Mouse (Mus musculus): Measurements from ENCODE around the gene Klhdc10. TPM values are rescaled to one million over a fixed set of nuclear protein-coding genes. Genes with fewer than 3 reads are reported as not detected.

The Klhdc10 gene
- total RNA-seq, 2 experiments from 2014 or later, result 31.9 to 57.6 TPM

DNA sequence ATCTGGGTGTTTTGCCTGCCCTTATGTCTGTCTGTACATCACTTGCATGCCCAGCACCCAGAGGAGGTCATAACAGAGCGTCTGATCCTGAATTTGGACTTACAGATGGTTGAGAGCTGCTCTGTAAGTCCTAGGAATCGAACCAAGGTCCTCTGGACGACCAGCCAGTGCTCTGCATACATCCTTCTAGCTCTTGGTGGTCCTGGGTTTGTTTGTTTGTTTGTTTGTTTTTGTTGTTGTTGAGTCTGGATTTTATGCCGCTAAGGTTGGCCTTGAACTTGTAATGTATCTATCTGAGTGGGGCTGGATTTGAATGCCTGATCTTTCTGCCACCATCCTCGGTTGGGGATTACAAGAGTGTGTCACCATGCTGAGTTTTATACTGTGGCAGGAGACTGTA, 1.5 kb upstream of the Klhdc10 start:
- no peak for ATAC-seq (replicated peaks; ENCODE audit: poor library complexity, severe bottlenecking)

DNA sequence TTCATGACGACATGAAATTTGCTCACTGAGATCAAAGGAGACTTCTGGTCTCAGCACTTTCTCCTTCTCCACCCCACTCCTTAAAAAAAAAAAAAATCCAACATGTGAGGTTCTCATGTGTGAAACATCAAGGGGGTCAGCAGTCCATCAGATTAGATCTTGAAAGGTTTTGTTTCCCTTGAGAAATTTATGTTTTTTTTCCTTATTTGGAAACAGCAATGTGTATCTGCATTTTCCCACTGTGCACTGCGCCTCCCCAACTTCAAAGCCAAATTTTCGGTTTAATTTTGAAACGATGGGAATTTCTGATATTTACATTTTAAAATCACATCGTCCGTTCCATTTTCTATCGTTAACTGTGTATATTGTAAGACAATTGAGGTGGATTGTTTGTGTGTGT, 952 bp upstream of the Klhdc10 start:
- no peak for ATAC-seq (replicated peaks; ENCODE audit: poor library complexity, severe bottlenecking)

DNA sequence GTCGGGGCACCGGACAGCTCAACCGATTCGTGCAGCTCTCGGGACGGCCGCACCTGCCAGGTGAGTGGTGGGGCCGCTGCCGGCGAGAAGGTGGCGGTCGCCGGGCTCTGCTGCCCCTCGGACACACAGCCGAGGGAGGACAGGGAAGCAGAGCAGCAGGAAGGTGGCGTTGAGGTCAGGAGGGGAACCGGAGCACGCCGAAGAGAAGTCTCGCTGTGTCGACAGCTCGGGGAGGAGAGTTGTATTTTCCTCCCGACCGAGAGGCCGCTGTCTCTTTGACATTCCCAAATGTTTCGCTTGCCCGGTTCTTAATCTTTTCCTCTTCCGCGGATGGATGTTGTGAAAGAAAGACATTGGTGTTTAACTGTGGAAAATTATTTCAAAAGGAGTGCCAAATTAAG, 423 bp downstream of the Klhdc10 start:
- 0 out of 2 replicates have a peak, but pooled peaks have one; percentile 13 for ATAC-seq (replicated peaks; ENCODE audit: poor library complexity, severe bottlenecking)

DNA sequence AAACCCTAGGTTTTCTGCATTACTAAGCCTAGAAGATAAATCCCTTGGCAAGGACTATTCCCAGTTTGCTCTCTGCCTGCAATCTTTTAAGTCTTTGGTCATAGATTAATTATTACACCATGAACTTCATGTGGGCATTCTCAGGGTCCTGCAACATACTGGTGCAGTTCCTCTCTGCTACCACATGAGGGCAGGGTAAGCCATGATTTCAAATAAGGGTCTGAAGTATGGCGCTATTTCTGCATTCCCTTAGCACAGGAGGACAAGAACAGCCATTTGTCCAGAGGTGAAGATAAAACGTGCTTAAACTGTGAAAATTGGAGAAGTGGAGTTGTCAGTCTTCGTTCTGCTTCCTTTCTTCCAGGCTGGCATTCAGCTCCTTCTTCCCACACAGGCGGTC, 1.8 kb downstream of the Klhdc10 start:
- peak; percentile 69 for ATAC-seq (replicated peaks; ENCODE audit: poor library complexity, severe bottlenecking)

DNA sequence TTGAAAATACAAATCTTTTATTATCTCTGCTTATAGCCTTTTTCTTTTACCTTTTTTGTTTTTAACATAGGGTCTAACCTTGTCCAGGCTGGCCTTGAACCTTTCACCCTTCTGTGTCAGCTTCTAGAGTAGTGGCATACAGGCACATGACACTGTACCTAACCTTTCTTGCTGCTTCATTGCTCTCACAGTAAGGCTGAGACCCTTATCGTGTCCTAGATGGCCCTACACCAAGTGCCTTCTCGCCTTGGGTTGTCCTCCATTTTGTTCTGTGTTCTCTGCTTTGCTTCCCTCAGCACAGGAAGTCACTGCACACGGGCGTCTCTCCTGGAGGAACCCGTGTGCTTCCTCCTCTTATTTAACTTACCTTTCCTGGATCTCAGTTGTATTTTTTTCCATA, 3.0 kb downstream of the Klhdc10 start:
- ATAC-seq (replicated peaks; ENCODE audit: poor library complexity, severe bottlenecking), result no peak

- no peak for ATAC-seq (replicated peaks; ENCODE audit: poor library complexity, severe bottlenecking)
Measured at GRCm38 (mm10) chr6:30408276-30408675, 6.6 kb downstream of the Klhdc10 start.

DNA sequence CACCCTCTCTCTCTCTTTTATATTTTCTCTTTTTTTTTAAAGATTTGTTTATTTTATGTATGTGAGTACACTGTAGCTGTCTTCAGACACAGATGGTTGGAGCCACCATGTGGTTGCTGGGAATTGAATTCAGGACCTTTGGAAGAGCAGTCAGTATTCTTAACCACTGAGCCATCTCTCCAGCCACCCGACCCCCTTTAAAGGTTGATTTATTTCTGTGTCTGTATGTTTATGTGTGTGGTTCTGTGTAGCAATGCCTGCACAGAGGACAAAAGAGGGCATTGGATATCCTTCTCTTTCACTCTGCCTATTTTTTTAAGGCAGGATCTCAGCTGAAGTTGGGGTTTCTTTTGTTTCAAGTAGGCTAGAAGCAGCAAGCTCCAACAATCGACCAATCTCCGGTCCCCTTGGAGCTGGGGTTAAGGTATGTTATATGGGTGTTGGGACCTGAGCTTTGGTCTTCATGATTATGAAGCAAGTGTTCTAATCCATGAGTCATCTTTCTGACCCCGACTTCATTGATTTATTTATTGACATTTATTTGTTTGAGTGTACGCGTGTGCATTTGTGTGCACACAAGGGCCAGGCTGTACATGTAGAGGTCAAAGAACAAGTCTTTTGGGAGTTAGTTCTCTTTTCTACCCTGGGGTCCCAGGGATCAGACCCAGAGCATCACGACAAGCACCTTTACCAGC, 7.9 kb downstream of the Klhdc10 start:
- ATAC-seq (replicated peaks; ENCODE audit: poor library complexity, severe bottlenecking), result no peak

DNA sequence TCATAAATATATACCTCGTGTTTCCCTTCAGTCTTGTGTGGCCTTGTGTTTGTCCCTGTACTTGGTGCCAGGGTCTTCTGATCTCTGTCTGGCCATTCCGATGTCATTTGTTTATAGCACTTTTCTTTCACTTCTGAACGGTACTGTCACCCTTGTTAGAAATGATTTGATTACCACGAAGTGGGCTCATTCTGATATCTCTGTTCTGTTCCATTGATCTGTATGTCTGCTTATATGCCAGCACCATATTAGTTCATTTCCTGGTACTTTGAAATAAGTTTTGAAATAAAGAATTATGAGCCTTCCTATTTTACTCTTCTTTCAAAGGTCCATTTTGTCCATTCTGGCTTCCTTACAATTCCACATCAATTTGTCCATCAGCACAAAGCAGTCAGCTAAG, 9.6 kb downstream of the Klhdc10 start:
- no peak for ATAC-seq (replicated peaks; ENCODE audit: poor library complexity, severe bottlenecking)

DNA sequence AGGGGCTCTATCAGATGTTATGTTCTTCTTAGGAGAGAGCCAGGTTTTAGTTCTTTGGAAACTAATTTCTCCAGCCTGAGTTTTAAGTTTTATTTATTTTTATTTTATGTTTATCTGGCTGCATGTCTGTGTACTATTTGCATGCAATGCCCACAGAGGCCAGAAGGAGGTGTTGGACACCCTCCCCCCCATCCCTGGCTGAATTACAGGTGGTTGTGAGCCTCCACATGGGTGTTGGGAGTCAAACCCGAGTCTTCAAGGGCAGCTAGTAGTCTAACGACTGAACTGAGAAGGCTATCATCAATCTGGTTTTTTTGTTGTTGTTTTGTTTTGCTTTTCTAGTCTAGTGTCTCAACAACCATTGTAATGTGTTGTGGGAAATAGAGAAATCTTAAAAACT, 14.5 kb downstream of the Klhdc10 start:
- ATAC-seq (replicated peaks; ENCODE audit: poor library complexity, severe bottlenecking), result no peak

DNA sequence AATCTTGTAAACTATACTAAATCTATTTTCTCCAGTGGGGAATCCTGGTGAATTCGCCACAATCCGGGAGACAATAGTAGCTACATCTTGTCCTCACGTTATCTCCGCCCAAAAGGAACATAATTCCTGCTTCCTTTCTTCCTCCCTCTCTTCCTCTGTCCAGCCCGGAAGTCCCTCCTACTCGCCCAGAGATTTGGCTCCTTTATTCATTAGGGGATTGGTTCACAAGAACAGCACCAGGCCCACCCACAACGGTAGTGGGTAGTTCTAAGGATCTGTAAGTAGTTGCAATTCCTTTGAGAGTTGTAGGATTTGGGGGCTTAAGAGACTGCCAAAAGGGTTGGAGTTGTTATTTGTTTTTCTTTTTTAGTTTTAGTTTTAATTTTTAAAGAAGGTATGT, 15.1 kb downstream of the Klhdc10 start:
- ATAC-seq (replicated peaks; ENCODE audit: poor library complexity, severe bottlenecking), result no peak

GRCm38 (mm10) chr6:30432461-30433192, 31.0 kb downstream of the Klhdc10 start:
- no peak for ATAC-seq (replicated peaks; ENCODE audit: poor library complexity, severe bottlenecking)

DNA sequence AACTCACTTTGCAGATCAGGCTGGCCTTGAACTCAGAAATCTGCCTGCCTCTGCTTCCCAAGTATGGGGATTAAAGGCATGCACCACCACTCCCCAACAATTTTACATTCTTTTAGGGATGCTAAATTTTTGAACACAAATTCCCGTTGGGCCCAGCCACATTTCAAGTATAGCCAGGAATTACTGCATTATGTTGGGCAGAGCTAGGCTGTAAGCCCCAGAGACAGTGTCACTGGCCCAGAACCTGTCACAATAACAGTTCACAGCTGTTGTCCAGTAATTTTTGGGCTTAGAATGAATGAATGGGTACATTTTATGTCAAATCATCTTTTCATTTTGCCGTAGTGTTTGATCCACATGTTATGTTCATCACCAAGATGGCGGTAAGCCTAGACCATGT, 34.8 kb downstream of the Klhdc10 start:
- ATAC-seq (replicated peaks; ENCODE audit: poor library complexity, severe bottlenecking), result no peak

DNA sequence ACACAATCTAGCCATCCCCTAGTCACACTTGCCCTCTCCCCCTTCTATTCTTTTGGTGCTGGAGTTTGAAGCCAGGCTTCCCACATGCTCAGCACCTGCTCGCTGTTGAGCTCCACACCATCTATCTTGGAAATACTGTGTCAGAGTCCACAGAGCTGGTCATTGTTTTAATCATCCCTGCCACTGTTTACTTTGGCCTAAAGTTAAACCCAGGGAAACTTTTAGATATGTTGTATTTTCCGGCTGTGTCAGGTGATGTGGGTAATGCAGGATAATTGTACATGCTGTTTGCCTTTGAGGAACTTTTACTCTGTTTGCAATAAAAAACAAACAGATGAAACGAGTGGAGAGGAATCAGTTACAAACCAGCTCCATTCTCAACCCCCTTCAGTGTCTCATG, 35.4 kb downstream of the Klhdc10 start:
- no peak for ATAC-seq (replicated peaks; ENCODE audit: poor library complexity, severe bottlenecking)

- ATAC-seq (replicated peaks; ENCODE audit: poor library complexity, severe bottlenecking), result no peak
Measured at GRCm38 (mm10) chr6:30439576-30439975, 37.9 kb downstream of the Klhdc10 start.

DNA sequence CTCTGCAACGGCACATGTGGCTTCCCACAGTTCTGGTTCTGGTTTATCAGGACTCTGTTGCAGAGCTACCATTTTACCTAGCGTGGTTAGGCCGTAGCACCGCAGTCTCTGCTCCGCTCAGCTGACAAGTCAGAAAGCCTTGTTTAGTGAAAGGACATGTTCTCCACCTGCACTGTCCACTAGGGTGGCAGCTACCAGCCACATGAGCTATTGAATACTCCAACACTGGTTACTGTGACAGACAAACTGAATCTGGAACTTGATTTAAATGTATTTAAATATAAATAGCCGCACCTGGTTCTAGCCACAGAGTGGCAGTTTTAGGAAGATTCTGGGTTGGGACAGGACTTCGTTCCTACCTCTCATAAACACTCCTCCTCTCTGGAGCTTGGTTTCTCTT, 55.3 kb downstream of the Klhdc10 start:
- no peak for ATAC-seq (replicated peaks; ENCODE audit: poor library complexity, severe bottlenecking)

GRCm38 (mm10) chr6:30458626-30459025, 57.0 kb downstream of the Klhdc10 start:
- ATAC-seq (replicated peaks; ENCODE audit: poor library complexity, severe bottlenecking), result no peak

GRCm38 (mm10) chr6:30459056-30459747, 57.5 kb downstream of the Klhdc10 start:
- ATAC-seq (replicated peaks; ENCODE audit: poor library complexity, severe bottlenecking), result no peak

- peak; percentile 86 for ATAC-seq (replicated peaks; ENCODE audit: poor library complexity, severe bottlenecking)
Measured at GRCm38 (mm10) chr6:30459811-30460749, 58.4 kb downstream of the Klhdc10 start.

DNA sequence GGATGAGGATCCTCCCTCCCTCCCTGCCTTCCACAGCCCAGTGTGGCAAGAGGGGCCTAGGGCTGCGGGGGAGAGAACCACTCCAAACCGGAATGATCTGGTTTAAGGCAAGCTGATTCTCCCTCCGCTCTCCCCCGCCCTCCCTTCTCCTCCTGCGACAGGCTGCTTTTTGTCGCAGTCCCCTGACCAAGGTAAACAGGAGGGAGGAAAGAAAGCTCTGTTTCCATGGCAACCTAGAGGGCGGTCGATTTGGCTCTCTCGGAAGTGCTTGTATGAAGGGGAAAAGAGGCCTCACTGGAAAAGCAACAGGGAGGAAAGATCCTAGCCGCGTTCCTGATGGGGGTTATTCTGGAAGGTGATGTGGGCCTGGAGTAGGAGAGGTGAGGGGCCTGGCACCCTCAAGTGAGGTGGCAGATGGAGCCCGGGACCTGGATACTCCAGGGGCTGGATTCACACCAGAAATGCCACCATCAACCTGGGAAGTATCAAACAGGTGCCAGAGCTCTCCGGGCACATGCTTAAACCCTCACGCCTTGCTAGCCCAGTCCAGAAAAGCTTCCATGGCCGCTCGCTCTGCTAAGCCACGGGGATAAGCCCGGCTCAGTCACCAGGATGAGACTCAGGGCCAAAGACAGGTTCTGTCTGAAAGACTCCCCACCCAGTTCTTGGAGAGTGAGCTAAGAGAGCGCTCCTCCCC, 59.2 kb downstream of the Klhdc10 start:
- ATAC-seq (replicated peaks; ENCODE audit: poor library complexity, severe bottlenecking), result peak; percentile 39

Measured in granulocyte monocyte progenitor cell, adult 5-6 weeks (primary cell).